9 mouse cellular contexts compared by ENCODE assay signal in the genomic region with DNA sequence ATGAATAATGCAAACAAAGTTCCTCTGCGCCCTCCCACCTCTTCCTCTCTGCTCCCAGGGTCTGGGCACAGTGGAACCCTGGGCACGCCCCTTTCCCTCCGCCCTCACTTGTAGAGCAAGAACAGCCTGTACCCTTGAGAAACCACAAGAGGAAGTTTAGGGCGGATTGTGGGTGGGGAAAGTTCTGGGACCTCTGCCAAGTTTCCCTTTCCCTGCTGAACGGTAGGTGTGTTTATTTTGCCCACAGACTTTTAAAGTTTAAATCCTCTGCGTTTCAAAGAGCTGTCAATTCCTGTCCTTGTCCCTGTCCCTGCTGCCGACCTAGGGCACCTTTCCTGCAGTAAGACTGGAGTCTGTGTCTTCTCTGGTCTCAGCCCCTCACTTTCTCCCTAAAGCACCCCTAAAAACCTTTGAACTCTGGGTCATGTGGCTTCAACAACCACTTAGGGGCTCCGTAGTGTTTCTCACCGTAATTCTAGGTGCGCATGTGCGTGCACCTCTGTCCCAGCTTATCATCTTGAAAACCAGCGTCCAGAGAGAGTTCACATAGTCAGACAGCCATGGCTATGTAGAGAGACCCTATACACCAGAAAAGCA. TPM values are rescaled to one million over a fixed set of nuclear protein-coding genes. Genes with fewer than 3 reads are reported as not detected.
DNase-seq lines count a peak whose midpoint lies in the region; ATAC-seq lines count a peak whose summit lies in the region.
"Had no signal": no experiment of that assay in that cellular context is flagged by ENCODE, and none has a peak within 500 bp of the region (broad histone marks: within the 10 kb centered on the region; RNA-seq: fewer than 3 reads in every experiment).

No protein-coding gene starts in this region.

- ATAC-seq in neural tube, embryonic 11.5 days (ENCODE audit: insufficient read depth, low FRiP score, low TSS enrichment): no peak
- ATAC-seq in embryonic facial prominence, embryonic 13.5 days (ENCODE audit: insufficient number of reproducible peaks, insufficient read depth, low FRiP score, low TSS enrichment, low read depth): peak; percentile 77
- peak; percentile 52; the same call in 1 of the 2 replicates for ATAC-seq in heart, embryonic 13.5 days (ENCODE audit: extremely low read depth, insufficient number of reproducible peaks, low FRiP score, low TSS enrichment)
- ATAC-seq in liver, embryonic 13.5 days (ENCODE audit: low read depth): peak; percentile 53

- WGBS in neural tube, embryonic 11.5 days: 57% methylated on average over 12 of the region's 12 CpGs
- WGBS in embryonic facial prominence, embryonic 13.5 days: 24% methylated on average over 12 of the region's 12 CpGs
- 15% methylated on average over 12 of the region's 12 CpGs for WGBS in heart, embryonic 13.5 days
- WGBS in liver, embryonic 13.5 days (ENCODE audit: insufficient replicate concordance): 2% methylated on average over 12 of the region's 12 CpGs

- H3K27me3 ChIP-seq in neural tube, embryonic 11.5 days (ENCODE audit: control insufficient read depth, insufficient read depth, low read length): no peaks in the 10 kb centered on the region
- H3K27me3 ChIP-seq in embryonic facial prominence, embryonic 13.5 days: no peaks in the 10 kb centered on the region
- no peaks in the 10 kb centered on the region for H3K27me3 ChIP-seq in heart, embryonic 13.5 days (replicated peaks)
- no peaks in the 10 kb centered on the region for H3K27me3 ChIP-seq in liver, embryonic 13.5 days

- no peak overlapping the region for H3K4me2 ChIP-seq in neural tube, embryonic 11.5 days (ENCODE audit: low read depth)
- H3K4me2 ChIP-seq in embryonic facial prominence, embryonic 13.5 days: peak overlapping the region; percentile 58
- peak overlapping the region; percentile 66 for H3K4me2 ChIP-seq in heart, embryonic 13.5 days
- H3K4me2 ChIP-seq in liver, embryonic 13.5 days: peak overlapping the region; percentile 62
- H3K4me2 ChIP-seq: midbrain, embryonic 12.5 days had no signal

- H3K4me1 ChIP-seq in neural tube, embryonic 11.5 days (ENCODE audit: control insufficient read depth, insufficient read depth, low read length): peaks cover 9% of the 10 kb centered on the region; the same call in 1 of the 2 replicates
- peaks cover 53% of the 10 kb centered on the region for H3K4me1 ChIP-seq in embryonic facial prominence, embryonic 13.5 days
- H3K4me1 ChIP-seq in heart, embryonic 13.5 days: peaks cover 71% of the 10 kb centered on the region
- peaks cover 89% of the 10 kb centered on the region for H3K4me1 ChIP-seq in liver, embryonic 13.5 days (replicated peaks)

- DNase-seq in neural tube, embryonic 11.5 days (ENCODE audit: low spot score): peak; percentile 60
- DNase-seq in neural tube, embryonic 10.5 days (ENCODE audit: extremely low spot score, low spot score): no peak
- peak; percentile 98 to 99 for DNase-seq in kidney, postnatal 25 days
- DNase-seq in liver, embryonic 13.5 days: peak; percentile 71
- DNase-seq in ovary, postnatal 36 days (ENCODE audit: low spot score): peak; percentile 89
- DNase-seq in urinary bladder, adult 18-20 months (ENCODE audit: low spot score in 2 of 2): peak; percentile 89 to 96

- no peaks in the 10 kb centered on the region for H3K36me3 ChIP-seq in neural tube, embryonic 11.5 days (ENCODE audit: control insufficient read depth, insufficient read depth, low read length)
- no peaks in the 10 kb centered on the region for H3K36me3 ChIP-seq in embryonic facial prominence, embryonic 13.5 days
- H3K36me3 ChIP-seq in heart, embryonic 13.5 days: no peaks in the 10 kb centered on the region
- no peaks in the 10 kb centered on the region for H3K36me3 ChIP-seq in liver, embryonic 13.5 days
- H3K36me3 ChIP-seq: midbrain, embryonic 12.5 days had no signal

- no peak overlapping the region for H3K27ac ChIP-seq in neural tube, embryonic 11.5 days (ENCODE audit: low read depth, low read length)
- peak overlapping the region; percentile 90 for H3K27ac ChIP-seq in embryonic facial prominence, embryonic 13.5 days
- peak overlapping the region; percentile 96 for H3K27ac ChIP-seq in heart, embryonic 13.5 days (replicated peaks)
- peak overlapping the region; percentile 89 for H3K27ac ChIP-seq in liver, embryonic 13.5 days
- H3K27ac ChIP-seq: midbrain, embryonic 12.5 days had no signal

- no peaks in the 10 kb centered on the region for H3K9me3 ChIP-seq in neural tube, embryonic 11.5 days (ENCODE audit: control insufficient read depth, low read length)
- H3K9me3 ChIP-seq in embryonic facial prominence, embryonic 13.5 days: no peaks in the 10 kb centered on the region
- H3K9me3 ChIP-seq in heart, embryonic 13.5 days: no peaks in the 10 kb centered on the region
- no peaks in the 10 kb centered on the region for H3K9me3 ChIP-seq in liver, embryonic 13.5 days (replicated peaks)
- H3K9me3 ChIP-seq: midbrain, embryonic 12.5 days had no signal

- no peak overlapping the region for H3K4me3 ChIP-seq in neural tube, embryonic 11.5 days (ENCODE audit: low read depth, low read length)
- H3K4me3 ChIP-seq in embryonic facial prominence, embryonic 13.5 days: peak overlapping the region; percentile 25
- peak overlapping the region; percentile 43 for H3K4me3 ChIP-seq in heart, embryonic 13.5 days
- peak overlapping the region; percentile 39 for H3K4me3 ChIP-seq in liver, embryonic 13.5 days (replicated peaks)
- H3K4me3 ChIP-seq: midbrain, embryonic 12.5 days had no signal

- no peak overlapping the region for H3K9ac ChIP-seq in neural tube, embryonic 11.5 days (ENCODE audit: low read length)
- peak overlapping the region; percentile 32; the same call in 1 of the 2 replicates for H3K9ac ChIP-seq in embryonic facial prominence, embryonic 13.5 days
- H3K9ac ChIP-seq in heart, embryonic 13.5 days: peak overlapping the region; percentile 76
- peak overlapping the region; percentile 61 for H3K9ac ChIP-seq in liver, embryonic 13.5 days
- H3K9ac ChIP-seq: midbrain, embryonic 12.5 days had no signal

RNA-seq across cellular contexts. Expression of gene Ccnd3, which starts 3.3 kb away (rescaled TPM):
- 260 TPM in 2 replicates for polyA plus RNA-seq in neural tube, embryonic 11.5 days (2014; fragmentation: Nextera tagmentation; extraction: Ambion mirVana)
- 359 and 377 TPM in 2 replicates for polyA plus RNA-seq in embryonic facial prominence, embryonic 13.5 days (2015; fragmentation: Nextera tagmentation; extraction: Ambion mirVana)
- polyA plus RNA-seq in heart, embryonic 13.5 days (2015; fragmentation: Nextera tagmentation; extraction: Ambion mirVana): 451 and 478 TPM in 2 replicates
- polyA plus RNA-seq in liver, embryonic 13.5 days (2015; fragmentation: Nextera tagmentation; extraction: Ambion mirVana): 387 and 400 TPM in 2 replicates

RNA-seq across cellular contexts. Expression of gene Taf8, which starts 6.0 kb away (rescaled TPM):
- 25.3 and 27.5 TPM in 2 replicates for polyA plus RNA-seq in neural tube, embryonic 11.5 days (2014; fragmentation: Nextera tagmentation; extraction: Ambion mirVana)
- 34.1 and 38.1 TPM in 2 replicates for polyA plus RNA-seq in embryonic facial prominence, embryonic 13.5 days (2015; fragmentation: Nextera tagmentation; extraction: Ambion mirVana)
- 18.4 and 19.4 TPM in 2 replicates for polyA plus RNA-seq in heart, embryonic 13.5 days (2015; fragmentation: Nextera tagmentation; extraction: Ambion mirVana)
- 14.4 and 14.5 TPM in 2 replicates for polyA plus RNA-seq in liver, embryonic 13.5 days (2015; fragmentation: Nextera tagmentation; extraction: Ambion mirVana)
